Mouse (Mus musculus): ENCODE results near the gene Sys1.

DNA sequence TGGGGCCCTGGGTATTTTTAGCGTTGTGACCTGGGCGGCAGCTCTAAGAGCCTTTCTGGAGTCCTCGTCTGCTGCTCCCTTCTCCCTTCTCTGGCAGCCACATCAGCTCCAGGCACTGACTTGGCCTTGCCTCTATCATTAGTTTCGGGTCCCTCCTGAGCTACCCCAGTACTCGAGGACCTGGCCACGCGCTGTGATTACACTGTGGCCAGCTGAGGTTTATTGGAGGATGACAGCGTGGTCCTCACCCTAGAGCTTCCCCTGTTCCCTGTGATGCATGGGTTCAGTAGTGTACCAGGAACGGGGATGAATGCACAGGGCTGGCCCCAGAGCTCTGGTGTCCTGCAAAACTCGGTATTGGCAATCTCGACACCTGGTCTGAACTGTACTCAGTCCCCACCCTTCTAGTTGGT, 30.4 kb downstream of the Sys1 start:
- TF ChIP-seq POLR2A (IDR thresholded peaks at IDR 0.05; ENCODE audit: control insufficient read depth, low read depth, low read length) (no peak), CTCF (IDR thresholded peaks at IDR 0.05; ENCODE audit: control insufficient read depth, insufficient read depth, insufficient replicate concordance, low read depth, low read length) (no peak)

Data from testis, adult 2 months (tissue).